Mouse (Mus musculus) C3H10T1/2 (cell line): ENCODE data around the gene Ehd2. TPM values are rescaled to one million over a fixed set of nuclear protein-coding genes. Genes with fewer than 3 reads are reported as not detected.

Experiments used
- polyA plus RNA-seq, 2 experiments: library from polyadenylated mRNA; unstranded; fragments of >200 nt; fragmentation: generic; extraction: Trizol; gene quantifications; one replicate each; pipeline ENCODE4 v1.2.1; 2012; ENCODE audit warnings: missing spikeins in 2 of 2

Ehd2 gene
- 100 to 1,000 TPM in 1 of 2 experiments, 10 to 100 TPM in 1; 68.9 to 184 TPM for polyA plus RNA-seq

GRCm38 (mm10) chr7:15967312-15967711 lies at the start of gene Ehd2:
Ehd2 (minus strand) TSS chr7:15967567.

GRCm38 (mm10) chr7:15945721-15946536 lies 21.4 kb downstream of the Ehd2 start, which contains the start of gene Nop53:
Nop53 (minus strand) TSS chr7:15946074.

GRCm38 (mm10) chr7:15922220-15922773 lies 45.1 kb downstream of the Ehd2 start, which contains the start of gene Selenow:
Selenow (minus strand) TSS chr7:15922402.

Other genes starting within 250 kb of the Ehd2 start
- not detected for gene Obox5, start 217.4 kb downstream of the Ehd2 start, polyA plus RNA-seq
- gene Obox6, start 127.9 kb downstream of the Ehd2 start, polyA plus RNA-seq = not detected
- gene Crx, start 87.6 kb downstream of the Ehd2 start, polyA plus RNA-seq = not detected
- not detected for gene Crxos, start 85.0 kb downstream of the Ehd2 start, polyA plus RNA-seq
- gene Selenow, start 45.2 kb downstream of the Ehd2 start, polyA plus RNA-seq = 1,000 to 10,000 TPM in 1 of 2 experiments, 100 to 1,000 TPM in 1; 714 to 1,034 TPM
- 100 to 1,000 TPM; 323 to 348 TPM for gene Nop53, start 21.5 kb downstream of the Ehd2 start, polyA plus RNA-seq
- 1 to 10 TPM in 1 of 2 experiments, under 1 TPM in 1; 0.85 to 7.8 TPM for gene Bicra, start 80.4 kb upstream of the Ehd2 start, polyA plus RNA-seq
- gene Zfp541, start 94.2 kb upstream of the Ehd2 start, polyA plus RNA-seq = under 1 TPM in 1 of 2 experiments, not detected in 1; 0.02 TPM
- 100 to 1,000 TPM in 1 of 2 experiments, 10 to 100 TPM in 1; 94.8 to 117 TPM for gene Napa, start 130.9 kb upstream of the Ehd2 start, polyA plus RNA-seq
- gene Kptn, start 152.3 kb upstream of the Ehd2 start, polyA plus RNA-seq = 10 to 100 TPM; 22.0 to 35.8 TPM
- under 1 TPM in 1 of 2 experiments, not detected in 1; 0.37 TPM for gene Slc8a2, start 162.3 kb upstream of the Ehd2 start, polyA plus RNA-seq
- 1 to 10 TPM in 1 of 2 experiments, under 1 TPM in 1; 0.43 to 5.6 TPM for gene Meis3, start 207.5 kb upstream of the Ehd2 start, polyA plus RNA-seq